Mouse (Mus musculus) retina, adult 2 months (tissue): Measurements from ENCODE around the gene Cpa5.

Source experiments
- DNase-seq: peaks from one replicate; pipeline ENCODE4 v3.0.0-alpha.2; 2012; ENCODE audit warnings: low read depth, low spot score

Cpa5 gene

GRCm38 (mm10) chr6:30644462-30644861, 33.7 kb downstream of the Cpa5 start:
- DNase-seq, result no peak

GRCm38 (mm10) chr6:30645379-30645778, 34.6 kb downstream of the Cpa5 start:
- no peak for DNase-seq

DNA sequence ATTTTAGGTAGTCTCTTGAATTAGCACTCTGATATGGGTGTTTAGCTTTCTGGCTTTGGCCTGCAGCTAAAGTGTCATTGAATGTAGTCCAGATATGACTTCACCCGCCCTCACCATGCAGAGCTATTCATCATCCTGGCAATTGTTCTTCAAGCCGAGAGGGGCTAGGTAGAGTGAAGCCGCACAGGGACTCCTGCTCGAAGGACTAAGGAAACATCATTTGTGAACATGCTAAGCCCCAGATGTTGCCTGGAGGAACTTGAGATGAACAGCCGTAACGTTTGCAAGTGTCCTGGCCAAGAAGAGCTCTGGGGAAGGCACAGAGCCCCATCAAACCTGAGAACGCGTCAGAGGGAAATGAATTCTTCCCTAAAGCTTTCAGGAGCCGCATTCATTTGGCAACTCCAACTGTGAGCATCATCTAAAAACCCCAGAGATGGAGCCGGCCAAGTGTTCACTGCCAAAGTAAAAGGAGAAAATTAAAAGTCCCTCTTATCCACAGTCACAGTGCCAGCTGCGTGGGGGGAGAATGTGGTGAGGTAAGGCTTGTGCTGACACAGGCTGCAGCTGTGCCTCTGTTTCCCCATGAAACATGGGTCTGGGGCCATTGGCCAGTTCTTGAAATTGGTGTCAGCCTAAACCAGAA, 39.0 kb downstream of the Cpa5 start:
- DNase-seq, result no peak

- DNase-seq, result no peak
Measured at GRCm38 (mm10) chr6:30652425-30653188, 41.8 kb downstream of the Cpa5 start.

DNA sequence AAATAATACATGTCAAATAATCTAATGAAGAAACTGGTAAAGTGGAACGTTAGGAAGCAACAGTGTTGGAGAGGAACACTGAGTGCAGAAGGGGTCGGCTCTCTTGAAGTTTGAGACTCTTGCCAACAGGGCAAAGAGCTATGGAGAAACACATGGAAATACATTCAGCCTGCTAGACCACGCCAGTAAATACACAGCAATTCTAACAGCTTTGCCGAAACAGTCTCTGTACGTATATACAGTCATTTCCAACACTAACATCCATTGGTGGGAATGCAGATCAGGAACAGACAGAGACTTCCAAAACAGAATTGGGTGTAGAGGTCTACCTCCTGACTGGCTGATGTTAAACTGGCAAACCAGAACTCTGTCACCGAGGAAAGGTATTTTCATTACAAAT, 42.7 kb downstream of the Cpa5 start:
- no peak for DNase-seq

DNA sequence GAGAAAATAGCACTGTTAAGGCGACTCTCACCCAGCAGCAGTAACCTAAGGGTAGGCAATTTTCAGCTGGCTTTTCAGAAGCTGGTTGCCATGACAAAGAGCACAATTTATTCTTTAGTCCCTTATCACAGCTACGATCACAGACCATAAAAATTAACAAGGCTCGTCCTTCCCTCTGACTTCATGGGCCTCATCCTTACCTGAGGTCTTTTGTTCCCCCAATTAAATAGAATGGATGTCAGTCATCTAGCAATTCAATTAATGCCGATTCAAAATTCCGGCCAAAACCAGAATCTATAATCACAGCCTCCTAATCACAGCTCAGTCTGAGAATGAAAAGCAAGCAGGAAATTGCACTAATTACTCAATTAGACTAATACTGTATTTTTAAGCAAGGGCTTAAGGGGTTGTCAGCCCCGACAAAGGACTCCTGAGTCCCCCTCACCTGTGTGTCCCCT, 43.6 kb downstream of the Cpa5 start:
- no peak for DNase-seq

GRCm38 (mm10) chr6:30654932-30655331, 44.1 kb downstream of the Cpa5 start:
- DNase-seq, result no peak

- DNase-seq, result no peak
Measured at GRCm38 (mm10) chr6:30657279-30657678, 46.5 kb downstream of the Cpa5 start.

DNA sequence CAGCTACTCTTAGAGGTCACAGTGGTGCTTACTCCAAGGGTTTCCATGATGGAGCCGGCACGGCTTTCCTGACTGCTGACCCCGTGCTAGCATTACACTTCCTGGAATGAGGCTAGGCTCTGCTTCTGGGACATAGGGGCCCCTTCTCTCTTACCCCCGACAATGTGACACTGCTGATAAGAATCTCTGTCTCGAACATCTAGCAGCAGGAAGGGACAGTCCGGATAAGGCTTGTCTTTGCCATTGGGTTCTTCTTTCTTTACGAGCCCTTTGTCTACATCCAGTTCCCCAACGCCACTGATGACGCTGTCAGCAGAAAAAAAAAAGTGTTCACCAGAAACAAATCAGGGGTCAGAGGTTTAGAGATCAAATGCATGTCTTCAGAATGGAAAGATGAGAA, 47.8 kb downstream of the Cpa5 start:
- no peak for DNase-seq

DNA sequence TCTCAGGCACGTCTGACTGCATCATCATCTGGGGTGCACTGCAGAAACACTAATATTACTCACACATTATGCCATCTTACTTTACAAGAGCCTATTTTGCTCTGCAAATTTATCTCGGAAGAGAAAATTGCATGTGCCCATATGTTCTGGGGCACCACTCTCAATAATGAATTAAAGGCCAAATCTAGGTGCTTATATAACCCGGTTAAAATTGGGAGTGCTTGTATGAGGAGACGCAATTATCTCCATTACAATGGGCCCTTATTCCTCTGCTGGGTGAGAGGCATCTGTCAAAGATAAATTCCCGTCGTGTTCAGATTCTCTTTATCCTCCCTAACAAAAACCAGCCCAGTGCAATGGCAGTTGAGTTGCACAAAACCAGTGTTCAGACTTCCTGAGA, 54.0 kb downstream of the Cpa5 start:
- no peak for DNase-seq

- no peak for DNase-seq
Measured at GRCm38 (mm10) chr6:30665296-30665695, 54.5 kb downstream of the Cpa5 start.

GRCm38 (mm10) chr6:30666043-30666442, 55.2 kb downstream of the Cpa5 start:
- no peak for DNase-seq

DNA sequence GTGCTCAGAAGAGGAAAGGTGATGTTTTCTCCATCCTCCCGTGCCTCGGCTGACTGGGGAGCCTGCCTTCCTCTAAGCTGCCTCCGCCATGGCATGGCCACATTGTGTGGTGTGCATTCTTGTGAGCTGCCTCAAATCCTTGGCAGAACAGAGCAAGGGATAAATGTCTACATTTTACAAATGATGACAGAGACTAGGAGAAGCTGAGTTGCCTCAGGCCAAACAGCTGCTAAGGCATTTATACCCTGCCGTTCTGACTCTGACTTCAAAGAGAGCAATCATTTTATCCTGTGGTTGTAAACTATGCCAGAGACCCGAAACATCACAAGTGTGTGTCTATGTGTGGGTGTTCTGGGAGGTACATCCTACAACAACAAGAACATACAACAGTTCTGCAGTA, 56.8 kb downstream of the Cpa5 start:
- DNase-seq, result no peak

DNA sequence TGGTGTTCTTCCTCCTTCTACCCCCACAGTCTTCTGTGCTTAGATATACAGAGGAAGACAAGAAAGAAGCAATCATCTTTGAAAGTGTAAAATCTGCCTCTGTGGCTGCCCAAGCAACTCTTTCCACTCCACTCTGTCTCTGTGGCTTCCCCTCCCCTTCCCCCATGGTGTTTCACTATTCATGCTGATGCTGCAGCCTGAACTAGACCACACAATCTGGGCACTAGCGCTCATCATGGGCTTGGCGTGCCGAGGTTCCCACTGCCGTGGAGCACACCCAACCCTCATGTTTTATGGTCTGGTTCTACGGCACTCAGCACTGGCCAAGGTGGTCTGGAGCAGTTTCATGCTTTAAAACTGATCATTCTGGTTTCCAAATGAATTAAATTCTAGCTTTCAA, 60.9 kb downstream of the Cpa5 start:
- no peak for DNase-seq

DNA sequence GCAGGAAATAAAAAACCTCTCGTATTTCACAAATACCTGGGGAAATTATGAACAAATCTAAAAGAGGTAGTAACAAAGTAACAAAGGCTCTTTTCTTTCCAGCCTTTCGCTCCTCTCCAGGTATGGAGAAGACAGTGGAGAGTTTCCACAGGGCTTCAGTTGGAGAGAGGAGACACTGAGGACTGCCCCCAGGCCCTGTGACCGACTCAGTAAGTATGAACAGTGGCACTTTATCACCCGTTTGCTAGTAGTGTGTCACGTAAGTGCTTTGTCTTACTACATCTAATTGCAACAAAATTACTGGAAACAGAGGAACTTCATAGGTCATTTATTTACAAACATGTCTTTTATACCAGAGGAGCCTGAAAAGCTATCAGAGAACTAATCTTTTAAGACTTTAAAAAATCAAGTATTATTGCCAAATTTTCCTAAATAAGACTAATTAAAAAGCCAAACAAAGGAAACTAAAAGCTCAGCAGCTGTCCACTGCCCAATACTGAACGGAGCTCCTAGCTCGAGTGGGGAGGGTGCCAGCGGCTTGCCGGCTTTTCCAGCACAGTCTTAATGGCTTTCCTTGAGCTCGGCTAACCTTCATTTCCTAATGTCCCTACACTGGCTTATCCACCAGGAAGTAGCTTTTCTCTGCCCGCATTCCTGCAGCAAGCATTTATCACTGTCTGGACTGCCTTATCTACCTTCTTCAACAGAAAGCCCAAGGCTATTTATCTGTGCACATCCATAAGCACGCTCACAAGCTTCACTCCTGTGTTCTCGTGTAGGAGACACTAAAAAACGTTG, 63.2 kb downstream of the Cpa5 start:
- DNase-seq, result no peak

DNA sequence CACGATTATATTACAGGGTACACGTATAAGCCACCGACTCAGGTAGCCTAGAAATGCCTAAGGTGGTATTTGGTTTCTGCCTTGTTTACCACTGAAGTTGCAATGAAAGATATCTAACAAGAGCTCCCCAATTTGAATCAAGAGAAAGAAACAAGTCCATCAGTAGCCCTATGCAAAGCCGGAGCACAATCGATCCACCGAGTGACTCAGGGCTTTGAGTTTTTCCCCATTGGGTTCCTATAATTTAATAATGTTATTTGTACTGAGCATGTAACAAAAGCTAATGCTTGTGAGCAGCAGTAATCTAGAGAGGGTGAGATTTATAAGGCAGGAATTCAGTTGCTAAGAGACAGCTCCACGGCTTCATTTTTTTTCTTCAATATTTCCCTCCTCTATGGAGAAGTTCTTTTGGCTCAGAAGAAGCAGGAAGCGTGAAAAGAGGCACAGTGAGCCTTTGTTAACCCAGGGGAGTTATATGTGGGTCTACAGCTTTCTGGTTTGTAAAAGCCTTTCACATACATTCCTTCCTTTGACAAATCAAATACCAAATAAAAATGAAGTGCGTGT, 64.0 kb downstream of the Cpa5 start:
- no peak for DNase-seq

DNA sequence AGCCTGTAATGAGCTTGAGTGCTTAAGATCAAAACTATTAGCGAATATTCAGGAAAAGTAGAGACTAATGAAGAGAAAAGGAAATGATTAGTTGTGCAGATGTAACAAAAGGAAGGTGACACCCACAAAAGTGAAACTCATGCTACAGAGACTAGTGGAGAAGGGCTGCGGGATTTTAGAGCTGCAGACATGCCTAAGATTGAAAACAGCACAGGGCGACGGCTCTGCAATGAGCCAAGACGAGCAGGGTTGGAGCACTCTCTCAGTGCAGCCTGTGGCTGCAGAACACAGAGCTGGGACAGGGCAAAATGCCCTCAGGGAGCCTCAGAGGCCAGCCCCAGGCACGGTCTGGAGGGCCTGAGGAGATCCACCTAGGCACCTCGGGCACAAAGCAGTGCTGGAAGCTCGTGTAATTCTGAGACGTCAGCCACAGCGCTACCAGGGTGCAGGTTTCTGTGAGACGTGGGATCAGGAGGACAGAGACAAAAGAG, 64.5 kb downstream of the Cpa5 start:
- DNase-seq, result no peak

GRCm38 (mm10) chr6:30676506-30676905, 65.7 kb downstream of the Cpa5 start:
- DNase-seq, result no peak

GRCm38 (mm10) chr6:30677591-30677990, 66.8 kb downstream of the Cpa5 start:
- no peak for DNase-seq

DNA sequence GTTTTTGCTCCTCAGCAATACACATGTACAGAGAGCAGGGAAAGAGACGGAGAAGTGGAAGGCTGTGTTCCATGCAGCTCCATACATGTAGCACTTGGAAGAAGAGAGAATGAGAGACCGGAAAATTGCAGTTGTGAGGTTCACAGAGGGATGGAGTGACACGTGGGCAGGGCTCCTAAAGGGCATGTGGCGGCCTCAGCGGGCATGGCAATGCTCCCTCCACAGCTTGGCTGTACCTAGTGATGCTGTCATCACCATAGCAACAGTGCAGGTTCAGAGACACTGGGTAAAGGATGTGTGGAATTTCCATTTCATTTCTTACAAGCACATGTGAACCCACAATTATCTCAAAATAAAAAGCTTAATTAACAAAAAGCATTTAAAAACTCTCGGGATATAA, 67.7 kb downstream of the Cpa5 start:
- DNase-seq, result no peak

DNA sequence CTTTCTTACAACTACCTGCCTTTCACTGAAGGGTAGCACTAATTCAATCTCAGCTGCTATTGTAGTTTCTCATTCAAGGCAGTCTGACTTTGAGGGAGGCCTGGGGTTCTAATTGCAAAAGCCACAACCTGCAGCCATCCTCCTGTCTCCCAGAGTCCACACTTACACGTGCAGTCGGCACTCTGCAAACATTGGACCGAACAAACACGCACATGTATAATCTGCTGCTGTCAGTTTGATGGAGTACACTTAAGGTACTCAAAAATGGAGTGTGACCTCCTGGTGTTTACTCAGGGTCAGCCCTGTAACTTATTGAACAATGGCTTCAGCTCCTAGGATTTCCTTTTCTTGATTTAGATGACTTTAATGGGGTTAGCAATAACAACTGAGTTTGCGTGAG, 68.8 kb downstream of the Cpa5 start:
- DNase-seq, result no peak

DNA sequence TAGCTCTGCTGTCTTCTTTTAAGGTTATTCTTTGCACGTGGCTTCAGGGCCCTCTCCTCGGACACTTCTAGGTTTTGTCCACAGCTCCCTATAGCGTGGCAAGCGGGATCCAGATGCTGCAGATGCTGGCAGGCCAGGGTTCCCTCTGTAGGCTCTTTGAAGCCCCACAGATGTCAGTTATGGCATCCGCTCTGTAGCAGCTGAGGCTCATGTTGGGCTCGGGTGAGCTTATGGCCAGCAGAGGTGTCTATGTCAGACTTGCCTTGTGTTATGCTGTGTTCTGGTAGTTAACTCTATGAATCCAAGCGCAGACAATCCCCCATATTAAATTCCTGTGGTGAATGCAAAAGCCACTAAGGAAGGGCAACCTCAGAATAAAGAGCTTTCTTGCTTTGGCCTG, 69.6 kb downstream of the Cpa5 start:
- DNase-seq, result no peak
